Mouse (Mus musculus): ENCODE results near the gene Sap30. TPM values are rescaled to one million over a fixed set of nuclear protein-coding genes. Genes with fewer than 3 reads are reported as not detected.
A peak's percentile ranks its signal among the peaks of the same experiment; 100 is the strongest.

Sap30 gene
- total and polyA plus RNA-seq, 2 experiments from 2014 or later: 36.7 to 57.2 TPM

- Histone ChIP-seq H3K9me3 (replicated peaks; ENCODE audit: control insufficient read depth, low read length) (no peaks in the 10 kb centered on the region), H3K36me3 (replicated peaks; ENCODE audit: control insufficient read depth, insufficient read depth, low read length) (no peaks in the 10 kb centered on the region), H3K4me3 (ENCODE audit: low read depth, low read length) (no peak overlapping the region), H3K4me1 (ENCODE audit: control insufficient read depth, insufficient read depth) (0 out of 2 replicates have a peak, but pooled peaks cover 12% of the 10 kb centered on the region), H3K27me3 (ENCODE audit: control insufficient read depth, insufficient read depth, low read length) (no peaks in the 10 kb centered on the region), H3K9ac (replicated peaks; ENCODE audit: low read depth, low read length) (no peak overlapping the region), H3K27ac (ENCODE audit: low read depth) (no peak overlapping the region), H3K4me2 (ENCODE audit: low read depth, low read length) (no peak overlapping the region)
- TF ChIP-seq EP300 (IDR thresholded peaks at IDR 0.05; ENCODE audit: low read depth): no peak
- TF ChIP-seq CTCF (IDR thresholded peaks at IDR 0.05; ENCODE audit: low read depth): no peak
- ATAC-seq (ENCODE audit: insufficient read depth, low read depth): no peak
- no peak for DNase-seq (ENCODE audit: low spot score)
- 68% methylated on average over 6 of the region's 6 CpGs for WGBS
Measured at GRCm38 (mm10) chr8:57473751-57474150, 13.9 kb downstream of the Sap30 start.

GRCm38 (mm10) chr8:57470863-57471262, 16.8 kb downstream of the Sap30 start:
- Histone ChIP-seq H3K9ac (replicated peaks; ENCODE audit: low read depth, low read length) (no peak overlapping the region), H3K9me3 (replicated peaks; ENCODE audit: control insufficient read depth, low read length) (no peaks in the 10 kb centered on the region), H3K4me1 (ENCODE audit: control insufficient read depth, insufficient read depth) (no peaks in the 10 kb centered on the region; the same call in 1 of the 2 replicates), H3K4me2 (ENCODE audit: low read depth, low read length) (no peak overlapping the region), H3K27ac (ENCODE audit: low read depth) (no peak overlapping the region), H3K4me3 (ENCODE audit: low read depth, low read length) (no peak overlapping the region), H3K27me3 (ENCODE audit: control insufficient read depth, insufficient read depth, low read length) (no peaks in the 10 kb centered on the region), H3K36me3 (replicated peaks; ENCODE audit: control insufficient read depth, insufficient read depth, low read length) (no peaks in the 10 kb centered on the region)
- no peak for TF ChIP-seq CTCF (IDR thresholded peaks at IDR 0.05; ENCODE audit: low read depth)
- TF ChIP-seq EP300 (IDR thresholded peaks at IDR 0.05; ENCODE audit: low read depth): no peak
- 90% methylated on average over 5 of the region's 5 CpGs for WGBS
- no peak for ATAC-seq (ENCODE audit: insufficient read depth, low read depth)
- DNase-seq (ENCODE audit: low spot score): no peak

DNA sequence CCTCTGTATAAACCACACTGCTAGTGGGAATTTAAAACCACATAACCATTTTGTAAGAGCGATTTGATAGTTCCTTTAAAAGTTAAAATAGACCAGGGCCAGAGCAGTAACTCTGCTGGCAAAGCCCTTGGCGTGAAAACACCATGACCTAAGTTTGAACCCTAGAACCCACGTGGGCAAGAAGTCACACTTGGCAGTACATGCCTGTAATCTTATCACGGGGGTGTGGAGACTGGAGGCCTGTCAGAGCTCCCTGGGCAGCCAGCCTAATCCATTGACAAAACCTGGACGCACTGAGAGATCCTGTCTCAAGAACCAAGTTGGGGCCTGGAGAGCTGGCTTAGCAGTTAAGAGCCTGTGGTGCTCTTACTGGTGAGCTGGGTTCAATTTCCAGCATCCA, 19.0 kb downstream of the Sap30 start:
- no peaks in the 10 kb centered on the region for H3K9me3 ChIP-seq (replicated peaks; ENCODE audit: control insufficient read depth, low read length)
- H3K4me3 ChIP-seq (ENCODE audit: low read depth, low read length): no peak overlapping the region
- peak overlapping the region; percentile 76 for H3K27ac ChIP-seq (ENCODE audit: low read depth)
- WGBS: 11% methylated on average over 5 of the region's 5 CpGs
- DNase-seq (ENCODE audit: low spot score): peak; percentile 97
- H3K4me2 ChIP-seq (ENCODE audit: low read depth, low read length): no peak overlapping the region
- no peaks in the 10 kb centered on the region for H3K36me3 ChIP-seq (replicated peaks; ENCODE audit: control insufficient read depth, insufficient read depth, low read length)
- no peaks in the 10 kb centered on the region; the same call in 1 of the 2 replicates for H3K4me1 ChIP-seq (ENCODE audit: control insufficient read depth, insufficient read depth)
- ATAC-seq (ENCODE audit: insufficient read depth, low read depth): peak; percentile 100
- TF ChIP-seq EP300 (IDR thresholded peaks at IDR 0.05; ENCODE audit: low read depth) (peak; percentile 94), CTCF (IDR thresholded peaks at IDR 0.05; ENCODE audit: low read depth) (no peak)
- H3K27me3 ChIP-seq (ENCODE audit: control insufficient read depth, insufficient read depth, low read length): no peaks in the 10 kb centered on the region
- no peak overlapping the region for H3K9ac ChIP-seq (replicated peaks; ENCODE audit: low read depth, low read length)

DNA sequence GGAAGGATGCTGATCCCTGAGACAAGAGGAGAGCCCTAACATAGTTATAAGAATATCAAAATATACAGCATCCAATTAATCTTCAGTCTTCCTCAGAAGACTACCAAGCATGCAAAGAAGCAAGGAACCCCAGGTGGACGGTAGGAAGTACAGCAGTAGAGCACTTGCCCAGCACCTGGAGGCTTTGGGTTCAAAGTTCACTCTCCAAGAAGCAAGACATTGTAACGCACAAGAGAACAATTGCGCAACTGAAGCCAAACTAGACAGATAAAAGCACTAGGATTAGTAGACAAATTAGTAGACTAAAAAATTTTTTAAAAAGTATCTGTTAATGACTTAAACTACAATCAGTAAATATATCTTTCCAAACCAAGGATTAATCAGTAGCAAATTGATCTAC, 23.9 kb downstream of the Sap30 start:
- ATAC-seq (ENCODE audit: insufficient read depth, low read depth): no peak
- H3K27ac ChIP-seq (ENCODE audit: low read depth): no peak overlapping the region
- H3K4me2 ChIP-seq (ENCODE audit: low read depth, low read length): no peak overlapping the region
- no peak for TF ChIP-seq CTCF (IDR thresholded peaks at IDR 0.05; ENCODE audit: low read depth)
- TF ChIP-seq EP300 (IDR thresholded peaks at IDR 0.05; ENCODE audit: low read depth): no peak
- WGBS: 95% methylated on average over 3 of the region's 3 CpGs
- H3K4me3 ChIP-seq (ENCODE audit: low read depth, low read length): no peak overlapping the region
- no peaks in the 10 kb centered on the region for H3K27me3 ChIP-seq (ENCODE audit: control insufficient read depth, insufficient read depth, low read length)
- no peaks in the 10 kb centered on the region for H3K9me3 ChIP-seq (replicated peaks; ENCODE audit: control insufficient read depth, low read length)
- DNase-seq (ENCODE audit: low spot score): no peak
- H3K9ac ChIP-seq (replicated peaks; ENCODE audit: low read depth, low read length): no peak overlapping the region
- no peaks in the 10 kb centered on the region; the same call in 1 of the 2 replicates for H3K4me1 ChIP-seq (ENCODE audit: control insufficient read depth, insufficient read depth)
- no peaks in the 10 kb centered on the region for H3K36me3 ChIP-seq (replicated peaks; ENCODE audit: control insufficient read depth, insufficient read depth, low read length)

- Histone ChIP-seq H3K27ac (ENCODE audit: low read depth) (no peak overlapping the region), H3K4me3 (ENCODE audit: low read depth, low read length) (no peak overlapping the region), H3K9ac (replicated peaks; ENCODE audit: low read depth, low read length) (no peak overlapping the region), H3K4me2 (ENCODE audit: low read depth, low read length) (no peak overlapping the region), H3K36me3 (replicated peaks; ENCODE audit: control insufficient read depth, insufficient read depth, low read length) (no peaks in the 10 kb centered on the region), H3K27me3 (ENCODE audit: control insufficient read depth, insufficient read depth, low read length) (no peaks in the 10 kb centered on the region), H3K4me1 (ENCODE audit: control insufficient read depth, insufficient read depth) (no peaks in the 10 kb centered on the region), H3K9me3 (replicated peaks; ENCODE audit: control insufficient read depth, low read length) (no peaks in the 10 kb centered on the region)
- no peak for DNase-seq (ENCODE audit: low spot score)
- 36% methylated on average over 1 of the region's 1 CpGs for WGBS
- ATAC-seq (ENCODE audit: insufficient read depth, low read depth): no peak
- no peak for TF ChIP-seq CTCF (IDR thresholded peaks at IDR 0.05; ENCODE audit: low read depth)
- no peak for TF ChIP-seq EP300 (IDR thresholded peaks at IDR 0.05; ENCODE audit: low read depth)
Measured at GRCm38 (mm10) chr8:57462839-57463238, 24.8 kb downstream of the Sap30 start.

GRCm38 (mm10) chr8:57457942-57458341, 29.7 kb downstream of the Sap30 start:
- H3K9me3 ChIP-seq (replicated peaks; ENCODE audit: control insufficient read depth, low read length): no peaks in the 10 kb centered on the region
- 78% methylated on average over 3 of the region's 3 CpGs for WGBS
- ATAC-seq (ENCODE audit: insufficient read depth, low read depth) (no peak), DNase-seq (ENCODE audit: low spot score) (no peak)
- 0 out of 2 replicates have a peak, but pooled peaks cover 6% of the 10 kb centered on the region for H3K4me1 ChIP-seq (ENCODE audit: control insufficient read depth, insufficient read depth)
- H3K4me3 ChIP-seq (ENCODE audit: low read depth, low read length): no peak overlapping the region
- no peaks in the 10 kb centered on the region for H3K27me3 ChIP-seq (ENCODE audit: control insufficient read depth, insufficient read depth, low read length)
- H3K36me3 ChIP-seq (replicated peaks; ENCODE audit: control insufficient read depth, insufficient read depth, low read length): no peaks in the 10 kb centered on the region
- no peak for TF ChIP-seq EP300 (IDR thresholded peaks at IDR 0.05; ENCODE audit: low read depth)
- no peak for TF ChIP-seq CTCF (IDR thresholded peaks at IDR 0.05; ENCODE audit: low read depth)
- no peak overlapping the region for H3K9ac ChIP-seq (replicated peaks; ENCODE audit: low read depth, low read length)
- no peak overlapping the region for H3K27ac ChIP-seq (ENCODE audit: low read depth)
- no peak overlapping the region for H3K4me2 ChIP-seq (ENCODE audit: low read depth, low read length)

All from heart, postnatal 0 days (tissue).